Mouse (Mus musculus) cortical plate, adult 2 months (tissue): ENCODE results near the gene Nebl.
"Not testable (repeated sequence)": the region's sequence is repeated elsewhere in the genome, so short reads cannot be mapped to it uniquely, and the experiment has no call there.

Source experiments
- CTCF ChIP-seq: fragments of 200-500 bp; IDR thresholded peaks from 2 replicates; pipeline ENCODE4 v1.5.1; 2011; ENCODE audit warnings: mild to moderate bottlenecking, control low read depth, low read length; ENCODE audit not compliant: insufficient read depth; ENCODE audit errors: extremely low read depth
- POLR2A ChIP-seq: fragments of 200-500 bp; IDR thresholded peaks from 2 replicates; pipeline ENCODE4 v1.6.1; 2011; ENCODE audit warnings: mild to moderate bottlenecking, low read length, control low read depth; ENCODE audit not compliant: insufficient read depth; ENCODE audit errors: extremely low read depth

DNA sequence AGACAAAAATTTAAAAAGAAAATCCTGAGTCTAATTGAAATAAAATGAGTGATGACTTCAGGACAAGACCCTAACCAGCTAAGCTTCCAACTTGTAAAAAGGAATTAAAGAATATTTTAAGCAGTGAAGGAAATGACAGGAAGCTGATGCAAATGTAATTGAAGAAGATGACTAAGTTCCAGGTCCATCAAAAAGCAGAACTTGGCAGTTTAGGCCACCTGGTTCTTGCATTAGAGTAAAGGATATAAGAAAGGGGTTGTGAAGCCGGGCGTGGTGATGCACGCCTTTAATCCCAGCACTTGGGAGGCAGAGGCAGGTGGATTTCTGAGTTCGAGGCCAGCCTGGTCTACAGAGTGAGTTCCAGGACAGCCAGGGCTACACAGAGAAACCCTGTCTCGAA lies 436.0 kb downstream of the Nebl start:
- TF ChIP-seq POLR2A, CTCF: not testable (repeated sequence)
